Mouse (Mus musculus) forebrain, embryonic 16.5 days (tissue): ENCODE measurements around the gene Frmd8. TPM values are rescaled to one million over a fixed set of nuclear protein-coding genes. Genes with fewer than 3 reads are reported as not detected.

Experiments
- ATAC-seq: fragments of 200-750 bp; cut with Nextera tagmentation; 2 replicates; pipeline ENCODE4 v1.8.0; 2017; ENCODE audit warnings: mild to moderate bottlenecking, moderate library complexity
- H3K27ac ChIP-seq: fragments of 300-500 bp; sonication (generic); 2 replicates; pipeline ENCODE4 v1.5.1; 2014; ENCODE audit warnings: low read length, control low read depth
- H3K27me3 ChIP-seq: fragments of 300-500 bp; sonication (generic); replicated peaks from 2 replicates; pipeline ENCODE4 v1.6.1; 2014; ENCODE audit warnings: low read length; ENCODE audit not compliant: control insufficient read depth, insufficient read depth
- H3K36me3 ChIP-seq: fragments of 300-500 bp; sonication (generic); 2 replicates; pipeline ENCODE4 v1.6.1; 2014; ENCODE audit not compliant: control insufficient read depth, insufficient read depth
- H3K4me1 ChIP-seq: fragments of 300-500 bp; sonication (generic); replicated peaks from 2 replicates; pipeline ENCODE4 v1.6.1; 2014; ENCODE audit warnings: low read length; ENCODE audit not compliant: control insufficient read depth, insufficient read depth
- H3K4me2 ChIP-seq: fragments of 300-500 bp; sonication (generic); 2 replicates; pipeline ENCODE4 v1.6.1; 2014; ENCODE audit warnings: mild to moderate bottlenecking, low read length, control low read depth
- H3K4me3 ChIP-seq: fragments of 300-500 bp; sonication (generic); replicated peaks from 2 replicates; pipeline ENCODE4 v1.5.1; 2014; ENCODE audit warnings: mild to moderate bottlenecking, low read length, control low read depth
- H3K9ac ChIP-seq: fragments of 300-500 bp; sonication (generic); replicated peaks from 2 replicates; pipeline ENCODE4 v1.6.1; 2014; ENCODE audit warnings: low read depth, low read length, control low read depth
- H3K9me3 ChIP-seq: fragments of 300-500 bp; sonication (generic); 2 replicates; pipeline ENCODE4 v1.6.1; 2016; ENCODE audit warnings: low read length; ENCODE audit not compliant: control insufficient read depth
- WGBS: fragments of 180-500 bp; shearing (Covaris S2); extraction: QIAGEN DNeasy Blood & Tissue Kit; methylation state at CpG from one replicate; pipeline ENCODE4 v1.1.7; 2014; 5-methylcytosine and 5-hydroxymethylcytosine counted together
- polyA plus RNA-seq: library from polyadenylated mRNA; unstranded; fragments of >200 nt; fragmentation: Nextera tagmentation; extraction: Ambion mirVana; gene quantifications from 2 replicates; pipeline ENCODE4 v1.2.1, GENCODE M21; 2015

Frmd8 gene
- polyA plus RNA-seq, 1 experiment from 2014 or later = 21.5 TPM

DNA sequence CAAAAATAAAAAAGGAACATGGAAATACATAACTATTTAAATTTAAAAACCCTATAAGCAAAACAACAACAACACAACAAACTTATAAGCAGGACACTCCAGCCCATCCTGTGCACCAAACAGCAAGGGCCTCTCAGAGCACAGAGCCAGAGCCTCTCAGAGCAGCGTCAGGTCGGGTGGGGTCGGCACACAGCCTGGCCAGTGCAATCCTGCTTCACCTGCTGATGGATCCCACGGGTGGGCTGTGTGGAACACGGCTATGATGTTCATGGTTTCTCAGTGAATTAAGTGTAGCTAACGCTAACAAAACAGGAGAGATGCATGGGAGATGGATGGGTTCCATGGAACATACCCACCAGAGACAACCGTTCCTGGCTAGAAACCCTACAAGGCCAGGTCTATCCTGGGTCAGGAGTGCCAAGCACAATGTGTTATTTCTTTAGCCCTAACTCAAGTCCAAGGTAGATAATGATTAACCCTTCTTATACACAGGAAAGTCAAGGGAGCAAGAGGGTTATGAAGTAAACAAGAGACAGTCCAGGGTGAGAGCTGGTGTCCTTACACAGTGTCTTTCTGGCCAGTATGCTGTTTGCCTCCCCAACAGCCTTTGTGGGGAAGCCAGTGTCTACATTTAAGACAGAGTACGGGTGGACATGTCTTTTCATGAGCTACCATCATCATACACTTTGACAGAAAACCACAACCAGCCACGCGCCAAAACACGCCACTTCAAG lies 43.7 kb downstream of the Frmd8 start:
- H3K9me3 ChIP-seq = no peaks in the 10 kb centered on the region
- WGBS = 91% methylated on average over 11 of the region's 11 CpGs
- H3K4me1 ChIP-seq = no peaks in the 10 kb centered on the region; the same call in 1 of the 2 replicates
- no peak overlapping the region for H3K27ac ChIP-seq
- ATAC-seq = no peak
- H3K27me3 ChIP-seq = no peaks in the 10 kb centered on the region
- no peak overlapping the region for H3K4me2 ChIP-seq
- H3K36me3 ChIP-seq = no peaks in the 10 kb centered on the region
- H3K9ac ChIP-seq = no peak overlapping the region
- H3K4me3 ChIP-seq = no peak overlapping the region

DNA sequence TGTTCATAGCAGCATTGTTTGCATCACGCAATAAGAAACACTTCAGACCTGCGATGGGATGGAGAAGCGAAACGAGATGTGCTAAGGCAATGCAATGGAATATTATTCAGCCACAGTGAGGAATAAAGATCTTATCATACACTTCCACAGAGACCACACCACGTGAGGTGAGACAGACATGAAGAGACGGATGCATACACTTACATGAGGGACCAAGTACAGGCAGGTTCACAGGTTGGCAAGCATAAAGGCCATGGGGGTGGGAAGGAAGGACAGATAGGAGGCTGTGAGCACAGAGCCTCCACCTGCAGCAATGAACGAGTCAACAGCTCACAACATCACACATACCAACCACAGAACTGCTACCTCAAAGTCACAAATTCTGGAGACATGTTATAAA lies 44.3 kb downstream of the Frmd8 start:
- H3K27ac ChIP-seq = no peak overlapping the region
- H3K9ac ChIP-seq = no peak overlapping the region
- WGBS = 88% methylated on average over 7 of the region's 7 CpGs
- H3K36me3 ChIP-seq = no peaks in the 10 kb centered on the region
- no peak for ATAC-seq
- H3K4me1 ChIP-seq = no peaks in the 10 kb centered on the region; the same call in 1 of the 2 replicates
- no peak overlapping the region for H3K4me3 ChIP-seq
- no peaks in the 10 kb centered on the region for H3K9me3 ChIP-seq
- no peak overlapping the region for H3K4me2 ChIP-seq
- H3K27me3 ChIP-seq = no peaks in the 10 kb centered on the region

DNA sequence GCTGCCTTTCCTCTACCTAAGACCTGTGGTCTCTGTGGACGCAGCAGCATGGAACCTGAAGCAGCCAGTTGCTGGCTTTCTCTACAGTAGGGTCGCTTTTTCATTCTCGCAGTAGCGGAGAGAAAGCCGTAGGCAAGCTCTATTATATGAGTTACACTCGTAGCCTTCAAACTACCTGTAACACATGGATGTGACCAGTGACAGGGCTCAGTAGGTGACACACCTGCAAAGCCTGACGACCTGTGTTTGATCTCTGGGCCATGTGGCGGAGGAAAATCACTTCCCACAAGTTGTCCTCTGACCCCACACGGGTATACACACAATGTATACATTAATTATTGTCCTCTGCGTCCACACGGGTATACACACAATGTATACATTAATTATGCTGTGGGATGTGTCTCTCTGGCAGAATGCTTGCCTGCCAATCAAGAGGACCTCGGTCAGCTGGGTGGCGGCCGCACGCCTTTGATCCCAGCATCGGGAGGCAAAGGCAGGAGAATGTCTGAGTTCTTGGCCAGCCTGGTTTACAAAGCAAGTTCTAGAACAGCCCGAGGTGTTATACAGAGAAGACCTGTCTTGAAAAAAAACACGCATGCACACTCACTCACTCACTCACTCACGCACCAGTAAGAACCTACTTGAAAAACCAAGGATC lies 45.0 kb downstream of the Frmd8 start:
- H3K9ac ChIP-seq = no peak overlapping the region
- H3K4me1 ChIP-seq = no peaks in the 10 kb centered on the region; the same call in 1 of the 2 replicates
- H3K4me2 ChIP-seq = no peak overlapping the region
- H3K27ac ChIP-seq = no peak overlapping the region
- no peaks in the 10 kb centered on the region for H3K27me3 ChIP-seq
- no peaks in the 10 kb centered on the region for H3K9me3 ChIP-seq
- H3K4me3 ChIP-seq = no peak overlapping the region
- WGBS = 76% methylated on average over 19 of the region's 19 CpGs
- H3K36me3 ChIP-seq = no peaks in the 10 kb centered on the region
- no peak for ATAC-seq

DNA sequence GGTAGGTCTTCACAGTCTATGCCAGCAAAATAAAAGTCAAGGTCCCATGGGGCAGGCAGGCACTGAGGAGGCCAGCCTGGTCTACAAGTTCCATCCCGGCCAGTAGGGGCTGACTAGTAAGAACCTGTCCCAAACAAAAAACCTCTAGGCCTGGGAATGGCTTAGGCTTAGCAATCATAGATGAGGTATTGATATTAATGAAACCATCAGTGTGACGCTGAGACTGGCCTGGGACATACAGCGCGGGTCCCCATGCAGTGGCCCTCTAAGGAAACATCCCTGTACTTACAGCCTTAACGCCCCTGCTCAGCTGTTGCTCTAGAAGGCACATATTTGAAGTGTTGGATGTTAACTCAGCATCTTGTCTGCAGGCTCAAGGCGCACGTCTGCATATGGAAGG lies 46.2 kb downstream of the Frmd8 start:
- 90% methylated on average over 7 of the region's 7 CpGs for WGBS
- H3K27me3 ChIP-seq = no peaks in the 10 kb centered on the region
- no peaks in the 10 kb centered on the region; the same call in 1 of the 2 replicates for H3K4me1 ChIP-seq
- no peak for ATAC-seq
- no peaks in the 10 kb centered on the region for H3K36me3 ChIP-seq
- no peak overlapping the region for H3K27ac ChIP-seq
- H3K4me3 ChIP-seq = no peak overlapping the region
- no peaks in the 10 kb centered on the region for H3K9me3 ChIP-seq
- no peak overlapping the region for H3K9ac ChIP-seq
- no peak overlapping the region for H3K4me2 ChIP-seq

DNA sequence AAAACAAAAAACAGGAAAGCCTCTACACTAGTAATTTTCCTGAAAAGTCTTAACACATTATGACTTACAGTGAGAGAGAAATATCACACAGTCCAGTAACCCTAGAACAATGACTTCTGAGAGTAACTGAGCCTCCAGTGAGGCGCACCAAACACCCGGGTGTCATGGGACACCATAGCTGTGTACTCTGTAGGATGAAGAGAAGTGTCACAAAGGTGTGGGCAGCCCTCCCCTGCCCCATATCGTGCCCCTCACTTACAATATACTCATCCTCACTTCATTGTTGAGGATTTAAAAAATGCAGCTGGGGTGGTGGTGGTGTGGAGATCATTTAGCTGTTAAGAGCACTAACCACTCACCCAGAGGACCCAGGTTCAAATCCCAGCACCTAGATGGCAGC lies 46.9 kb downstream of the Frmd8 start:
- H3K27me3 ChIP-seq = no peaks in the 10 kb centered on the region
- no peak for ATAC-seq
- H3K27ac ChIP-seq = no peak overlapping the region
- 82% methylated on average over 3 of the region's 3 CpGs for WGBS
- H3K4me1 ChIP-seq = peaks cover 4% of the 10 kb centered on the region
- H3K36me3 ChIP-seq = no peaks in the 10 kb centered on the region
- no peak overlapping the region for H3K4me3 ChIP-seq
- H3K9ac ChIP-seq = no peak overlapping the region
- no peak overlapping the region for H3K4me2 ChIP-seq
- no peaks in the 10 kb centered on the region for H3K9me3 ChIP-seq

DNA sequence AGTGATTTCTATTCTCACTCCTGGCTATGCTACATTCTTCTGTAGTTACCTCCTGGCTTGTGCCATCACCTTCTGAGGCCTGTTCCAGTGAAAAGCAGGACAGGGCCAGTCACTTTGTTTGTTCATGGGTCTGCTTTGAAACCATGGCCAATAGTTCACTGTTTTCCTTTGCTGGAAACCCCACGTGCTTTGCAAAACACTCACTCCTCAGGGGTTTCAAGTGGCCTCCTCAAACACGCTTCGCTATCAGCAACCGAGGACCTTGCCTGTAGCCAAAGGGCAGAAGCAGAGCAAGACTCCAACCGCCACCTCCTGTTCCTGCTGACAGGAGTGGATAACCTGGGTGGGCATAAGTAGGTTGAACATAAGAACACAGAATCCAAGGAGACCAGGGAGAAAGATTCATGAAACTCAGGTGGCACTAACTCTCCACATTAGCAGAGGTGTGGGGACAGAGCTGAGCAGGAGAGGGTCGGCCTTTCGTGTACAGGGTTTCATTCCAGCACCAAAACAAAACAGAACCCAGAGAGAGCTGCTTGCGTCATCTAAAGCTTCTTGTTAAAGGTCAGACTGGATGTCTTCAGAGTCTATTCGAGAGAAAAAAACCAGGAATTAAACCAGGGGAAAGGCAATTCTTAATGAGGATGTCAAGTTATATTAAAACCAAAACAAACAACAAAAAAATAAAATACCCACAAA lies 47.5 kb downstream of the Frmd8 start:
- Histone ChIP-seq H3K27me3 (no peaks in the 10 kb centered on the region), H3K4me1 (peaks cover 10% of the 10 kb centered on the region), H3K4me3 (no peak overlapping the region), H3K36me3 (no peaks in the 10 kb centered on the region), H3K27ac (no peak overlapping the region), H3K9me3 (no peaks in the 10 kb centered on the region), H3K9ac (no peak overlapping the region), H3K4me2 (no peak overlapping the region)
- 80% methylated on average over 9 of the region's 9 CpGs for WGBS
- ATAC-seq = no peak

DNA sequence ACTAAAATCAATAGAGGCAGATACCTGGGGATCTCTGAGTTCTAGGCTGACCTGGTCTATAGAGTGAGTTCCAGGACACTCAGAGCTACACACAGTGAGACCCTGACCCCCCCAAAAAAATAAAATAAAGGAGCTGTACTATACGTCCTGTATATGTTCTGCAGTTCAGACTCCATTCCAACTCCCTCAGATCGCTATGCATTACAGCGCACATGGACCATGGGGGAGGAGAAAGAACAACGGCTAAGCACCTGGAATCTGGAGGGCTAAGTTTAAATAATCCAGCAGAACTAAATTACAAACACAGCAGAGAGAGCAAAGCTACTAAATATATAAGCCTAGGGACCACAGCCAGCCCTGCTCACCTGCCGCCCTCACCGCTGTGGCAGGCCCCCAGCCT lies 48.0 kb downstream of the Frmd8 start:
- H3K4me2 ChIP-seq = no peak overlapping the region
- H3K27ac ChIP-seq = no peak overlapping the region
- H3K27me3 ChIP-seq = no peaks in the 10 kb centered on the region
- H3K4me3 ChIP-seq = no peak overlapping the region
- H3K9ac ChIP-seq = no peak overlapping the region
- no peak for ATAC-seq
- peaks cover 15% of the 10 kb centered on the region for H3K4me1 ChIP-seq
- H3K9me3 ChIP-seq = no peaks in the 10 kb centered on the region
- H3K36me3 ChIP-seq = no peaks in the 10 kb centered on the region
- 86% methylated on average over 6 of the region's 6 CpGs for WGBS

DNA sequence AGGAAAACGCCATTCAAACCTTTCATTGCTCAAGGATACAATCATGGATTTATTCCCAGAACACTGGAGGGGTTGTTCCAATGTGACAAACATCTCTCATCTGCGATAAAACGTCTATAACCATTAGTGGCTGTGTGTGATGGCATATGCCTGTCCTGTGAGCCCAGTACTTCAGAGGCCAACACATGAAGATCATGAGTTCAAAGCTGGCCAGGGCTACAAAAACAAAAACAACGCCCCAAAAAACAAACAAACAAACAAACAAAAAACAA lies 48.4 kb downstream of the Frmd8 start:
- no peak overlapping the region for H3K4me3 ChIP-seq
- 78% methylated on average over 4 of the region's 4 CpGs for WGBS
- H3K27me3 ChIP-seq = no peaks in the 10 kb centered on the region
- no peaks in the 10 kb centered on the region for H3K9me3 ChIP-seq
- H3K27ac ChIP-seq = no peak overlapping the region
- ATAC-seq = no peak
- H3K36me3 ChIP-seq = no peaks in the 10 kb centered on the region
- no peak overlapping the region for H3K4me2 ChIP-seq
- H3K9ac ChIP-seq = no peak overlapping the region
- H3K4me1 ChIP-seq = peaks cover 17% of the 10 kb centered on the region

DNA sequence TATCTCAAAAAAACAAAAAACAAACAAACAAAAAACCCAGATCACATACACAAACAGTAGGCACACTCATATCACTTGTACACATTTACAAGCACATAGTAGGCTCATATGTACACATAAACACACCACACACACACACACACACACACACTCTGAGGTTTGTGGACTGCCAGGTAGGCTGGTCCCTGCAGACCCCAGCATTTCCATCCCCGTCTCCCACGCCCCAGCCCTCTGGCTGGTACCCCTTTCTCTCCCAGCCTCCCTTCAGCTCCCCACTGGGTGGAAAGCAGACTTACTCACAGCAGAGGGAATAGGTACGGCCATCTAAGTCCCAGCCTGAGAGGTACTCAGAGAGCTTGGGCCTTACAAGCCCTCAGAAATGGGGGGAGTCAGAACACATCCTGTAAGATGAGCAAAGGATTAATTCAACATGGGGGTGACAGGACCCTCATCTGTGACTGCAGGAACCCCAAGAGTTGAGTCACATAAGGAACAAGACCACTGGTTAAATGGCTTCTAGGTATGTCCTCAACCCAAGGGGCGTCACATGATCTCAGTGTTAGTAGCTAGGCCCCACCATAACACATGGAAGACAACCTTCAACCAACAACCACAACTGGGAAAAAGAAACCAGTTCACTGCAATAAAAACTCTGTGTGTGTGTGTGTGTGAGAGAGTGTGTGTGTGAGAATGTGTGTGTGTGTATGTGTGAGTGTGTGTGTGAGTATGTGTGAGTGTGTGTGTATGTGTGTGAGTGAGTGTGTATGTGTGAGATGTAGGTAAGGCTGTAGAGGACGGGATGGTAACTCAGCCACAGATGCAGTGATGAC lies 49.0 kb downstream of the Frmd8 start:
- no peaks in the 10 kb centered on the region for H3K9me3 ChIP-seq
- H3K4me3 ChIP-seq = no peak overlapping the region
- H3K27me3 ChIP-seq = no peaks in the 10 kb centered on the region
- H3K4me2 ChIP-seq = no peak overlapping the region
- no peak overlapping the region for H3K27ac ChIP-seq
- H3K36me3 ChIP-seq = no peaks in the 10 kb centered on the region
- H3K4me1 ChIP-seq = peaks cover 17% of the 10 kb centered on the region
- ATAC-seq = no peak
- no peak overlapping the region for H3K9ac ChIP-seq
- WGBS = 87% methylated on average over 5 of the region's 5 CpGs
